Mouse (Mus musculus) T-helper 1 cell (primary cell): ENCODE results near the gene Stil.

ENCODE experiments used
- in situ Hi-C: fragments of 300-600 bp; cut with MboI, MseI; formaldehyde crosslinking; loops from one replicate; pipeline ENCODE4 v1.15.1; 2025; ENCODE audit warnings: high pct_unique_total_duplicates

Gene Stil

GRCm38 (mm10) chr4:115048190-115048589 is 48.2 kb downstream of the Stil start:
- in situ Hi-C loops = loop anchor here (5.0 kb wide), 1 partner anchor 36 kb away; no protein-coding TSS in a partner anchor

- in situ Hi-C loops = loop anchor here (25.0 kb wide), 1 partner anchor 886 kb away; the partner anchor contains the start of gene Dmbx1
Observed at GRCm38 (mm10) chr4:115051245-115051644, 51.3 kb downstream of the Stil start.

GRCm38 (mm10) chr4:115052343-115053005 is 52.5 kb downstream of the Stil start:
- in situ Hi-C loops = loop anchor here (25.0 kb wide), 1 partner anchor 885 kb away; the partner anchor contains the start of gene Dmbx1

- in situ Hi-C loops = loop anchor here (25.0 kb wide), 1 partner anchor 882 kb away; the partner anchor contains the start of gene Dmbx1
Observed at GRCm38 (mm10) chr4:115055044-115055443, 55.1 kb downstream of the Stil start.

- in situ Hi-C loops = loop anchor here (25.0 kb wide), 1 partner anchor 882 kb away; the partner anchor contains the start of gene Dmbx1
Observed at GRCm38 (mm10) chr4:115055691-115056090, 55.7 kb downstream of the Stil start.

GRCm38 (mm10) chr4:115056371-115056920 is 56.5 kb downstream of the Stil start, which contains the start of gene Tal1:
Gene Tal1 (plus strand): TSS chr4:115056426.
- in situ Hi-C loops = loop anchor here (25.0 kb wide), 1 partner anchor 881 kb away; the partner anchor contains the start of gene Dmbx1

GRCm38 (mm10) chr4:115056921-115057673 is 57.1 kb downstream of the Stil start:
- in situ Hi-C loops = loop anchor here (25.0 kb wide), 1 partner anchor 880 kb away; the partner anchor contains the start of gene Dmbx1

- in situ Hi-C loops = loop anchor here (25.0 kb wide), 1 partner anchor 880 kb away; the partner anchor contains the start of gene Dmbx1
Observed at GRCm38 (mm10) chr4:115057674-115058316, 57.8 kb downstream of the Stil start.

- in situ Hi-C loops = loop anchor here (25.0 kb wide), 1 partner anchor 879 kb away; the partner anchor contains the start of gene Dmbx1
Observed at GRCm38 (mm10) chr4:115058317-115058761, 58.4 kb downstream of the Stil start.

GRCm38 (mm10) chr4:115058871-115059590 is 59.1 kb downstream of the Stil start:
- in situ Hi-C loops = loop anchor here (25.0 kb wide), 1 partner anchor 878 kb away; the partner anchor contains the start of gene Dmbx1

GRCm38 (mm10) chr4:115059871-115060270 is 59.9 kb downstream of the Stil start:
- in situ Hi-C loops = loop anchor here (25.0 kb wide), 1 partner anchor 877 kb away; the partner anchor contains the start of gene Dmbx1

- in situ Hi-C loops = loop anchor here (25.0 kb wide), 1 partner anchor 877 kb away; the partner anchor contains the start of gene Dmbx1
Observed at GRCm38 (mm10) chr4:115060753-115061152, 60.8 kb downstream of the Stil start.

GRCm38 (mm10) chr4:115062540-115062874 is 62.5 kb downstream of the Stil start:
- in situ Hi-C loops = loop anchor here (25.0 kb wide), 1 partner anchor 875 kb away; the partner anchor contains the start of gene Dmbx1

GRCm38 (mm10) chr4:115062875-115063517 is 63.0 kb downstream of the Stil start:
- in situ Hi-C loops = loop anchor here (25.0 kb wide), 1 partner anchor 874 kb away; the partner anchor contains the start of gene Dmbx1

- in situ Hi-C loops = loop anchor here (25.0 kb wide), 1 partner anchor 874 kb away; the partner anchor contains the start of gene Dmbx1
Observed at GRCm38 (mm10) chr4:115063518-115064239, 63.7 kb downstream of the Stil start.

GRCm38 (mm10) chr4:115071668-115072067 is 71.7 kb downstream of the Stil start:
- in situ Hi-C loops = loop anchor here (25.0 kb wide), 1 partner anchor 866 kb away; the partner anchor contains the start of gene Dmbx1

GRCm38 (mm10) chr4:115074789-115075188 is 74.8 kb downstream of the Stil start:
- in situ Hi-C loops = loop anchor here (25.0 kb wide), 1 partner anchor 863 kb away; the partner anchor contains the start of gene Dmbx1

GRCm38 (mm10) chr4:115075204-115075915 is 75.4 kb downstream of the Stil start:
- in situ Hi-C loops = no loop called here
